Mouse (Mus musculus) MEL (cell line): Measurements from ENCODE around the gene Aldh3b2. TPM values are rescaled to one million over a fixed set of nuclear protein-coding genes. Genes with fewer than 3 reads are reported as not detected.

Source experiments
- DNase-seq: peaks from one replicate; pipeline ENCODE4 v3.0.0; 2011; ENCODE audit warnings: low read depth, low spot score
- H3K27ac ChIP-seq: 2 replicates; pipeline ENCODE4 v1.5.1; 2012; ENCODE audit warnings: low read depth, mild to moderate bottlenecking, control low read depth, low read length, moderate library complexity; ENCODE audit not compliant: control insufficient read depth
- H3K27me3 ChIP-seq, 2 experiments: fragments of 150-350 bp in 1 of 2; sonication (generic) in 1 of 2; 2 replicates each; pipeline ENCODE4 v1.6.1; 2012; ENCODE audit warnings: low read length in 2 of 2, mild to moderate bottlenecking in 2 of 2, improper control_type of control experiment in 1 of 2, moderate library complexity in 1 of 2; ENCODE audit not compliant: insufficient read depth in 2 of 2, control insufficient read depth in 1 of 2
- H3K36me3 ChIP-seq, 2 experiments: 2 replicates each; pipeline ENCODE4 v1.6.1; 2012 to 2014; ENCODE audit warnings: low read length in 2 of 2, improper control_type of control experiment in 1 of 2, inconsistent platforms in 1 of 2, mild to moderate bottlenecking in 1 of 2; ENCODE audit not compliant: insufficient read depth in 2 of 2, control insufficient read depth in 1 of 2
- H3K4me1 ChIP-seq, 2 experiments: fragments of 150-350 bp in 1 of 2; sonication (generic) in 1 of 2; 2 replicates each; pipeline ENCODE4 v1.6.1; 2012; ENCODE audit warnings: low read length in 2 of 2, improper control_type of control experiment in 1 of 2, mild to moderate bottlenecking in 1 of 2; ENCODE audit not compliant: insufficient read depth in 2 of 2, control insufficient read depth in 1 of 2
- H3K4me3 ChIP-seq, 2 experiments: fragments of 150-350 bp in 1 of 2; sonication (generic) in 1 of 2; 2 replicates each; pipeline ENCODE4 v1.5.1; 2012; ENCODE audit warnings: low read depth in 2 of 2, low read length in 2 of 2, mild to moderate bottlenecking in 2 of 2, moderate library complexity in 2 of 2, control low read depth in 1 of 2, improper control_type of control experiment in 1 of 2; ENCODE audit not compliant: control insufficient read depth in 1 of 2, insufficient read depth in 1 of 2
- H3K79me2 ChIP-seq: 2 replicates; pipeline ENCODE4 v1.6.1; 2012; ENCODE audit warnings: mild to moderate bottlenecking, low read length, moderate library complexity; ENCODE audit not compliant: control insufficient read depth, poor library complexity, insufficient read depth
- H3K9ac ChIP-seq: 2 replicates; pipeline ENCODE4 v1.6.1; 2012; ENCODE audit warnings: low read depth, mild to moderate bottlenecking, control low read depth, low read length, moderate library complexity; ENCODE audit not compliant: control insufficient read depth, poor library complexity, severe bottlenecking
- H3K9me3 ChIP-seq: fragments of 150-350 bp; sonication (generic); replicated peaks from 2 replicates; pipeline ENCODE4 v1.6.1; 2012; ENCODE audit warnings: mild to moderate bottlenecking, low read length, improper control_type of control experiment, moderate library complexity; ENCODE audit not compliant: insufficient read depth
- BHLHE40 ChIP-seq: IDR thresholded peaks from 2 replicates; pipeline ENCODE4 v1.6.1; 2012; ENCODE audit warnings: low read depth, mild to moderate bottlenecking, inconsistent platforms, low read length, improper control_type of control experiment, borderline replicate concordance
- CHD1 ChIP-seq: IDR thresholded peaks from 2 replicates; pipeline ENCODE4 v1.6.1; 2012; ENCODE audit warnings: low read depth, mild to moderate bottlenecking, inconsistent platforms, low read length, improper control_type of control experiment
- CTCF ChIP-seq, 3 experiments: IDR thresholded peaks in 2 of 3; conservative IDR thresholded peaks in 1 of 3; 2 replicates each; pipeline ENCODE4 v1.5.1; 2011 to 2012; ENCODE audit warnings: low read length in 3 of 3, low read depth in 2 of 3, mild to moderate bottlenecking in 2 of 3, improper control_type of control experiment in 1 of 3, inconsistent platforms in 1 of 3, mixed read lengths in 1 of 3, moderate library complexity in 1 of 3; ENCODE audit not compliant: control insufficient read depth in 1 of 3, insufficient read depth in 1 of 3, poor library complexity in 1 of 3, severe bottlenecking in 1 of 3
- E2F4 ChIP-seq: IDR thresholded peaks from 2 replicates; pipeline ENCODE4 v1.6.1; 2011; ENCODE audit warnings: low read depth, low read length, improper control_type of control experiment, borderline replicate concordance
- ELF1 ChIP-seq: IDR thresholded peaks from 2 replicates; pipeline ENCODE4 v1.6.1; 2014; ENCODE audit warnings: low read depth, mild to moderate bottlenecking, inconsistent platforms, low read length, improper control_type of control experiment, moderate library complexity
- HCFC1 ChIP-seq: IDR thresholded peaks from 2 replicates; pipeline ENCODE4 v1.6.1; 2012; ENCODE audit warnings: low read depth, mild to moderate bottlenecking, inconsistent platforms, low read length, improper control_type of control experiment, moderate library complexity
- KAT2A ChIP-seq: conservative IDR thresholded peaks from 2 replicates; pipeline ENCODE4 v1.6.1; 2012; ENCODE audit warnings: low read depth, low read length, improper control_type of control experiment, inconsistent platforms
- MAFK ChIP-seq: IDR thresholded peaks from 2 replicates; pipeline ENCODE4 v1.6.1; 2011; ENCODE audit warnings: low read depth, mild to moderate bottlenecking, low read length, improper control_type of control experiment, borderline replicate concordance
- MAX ChIP-seq: IDR thresholded peaks from 2 replicates; pipeline ENCODE4 v1.6.1; 2011; ENCODE audit warnings: low read length, improper control_type of control experiment
- MAZ ChIP-seq: IDR thresholded peaks from 2 replicates; pipeline ENCODE4 v1.6.1; 2012; ENCODE audit warnings: low read depth, mild to moderate bottlenecking, inconsistent platforms, low read length, improper control_type of control experiment
- MXI1 ChIP-seq: IDR thresholded peaks from 2 replicates; pipeline ENCODE4 v1.6.1; 2011; ENCODE audit warnings: mild to moderate bottlenecking, low read depth, low read length, improper control_type of control experiment
- NELFE ChIP-seq: IDR thresholded peaks from 2 replicates; pipeline ENCODE4 v1.6.1; 2011; ENCODE audit warnings: low read depth, low read length, improper control_type of control experiment
- NRF1 ChIP-seq: IDR thresholded peaks from 2 replicates; pipeline ENCODE4 v1.6.1; 2014; ENCODE audit warnings: low read depth, mild to moderate bottlenecking, inconsistent platforms, low read length, improper control_type of control experiment, moderate library complexity; ENCODE audit not compliant: poor library complexity, insufficient read depth, severe bottlenecking
- POLR2A ChIP-seq, 2 experiments: IDR thresholded peaks; 2 replicates each; pipeline ENCODE4 v1.6.1; 2011 to 2012; ENCODE audit warnings: low read length in 2 of 2, mild to moderate bottlenecking in 2 of 2, control low read depth in 1 of 2, improper control_type of control experiment in 1 of 2, low read depth in 1 of 2, moderate library complexity in 1 of 2; ENCODE audit not compliant: control insufficient read depth in 1 of 2, insufficient read depth in 1 of 2, poor library complexity in 1 of 2
- POLR2AphosphoS2 ChIP-seq: IDR thresholded peaks from 2 replicates; pipeline ENCODE4 v1.6.1; 2011; ENCODE audit warnings: low read length, improper control_type of control experiment
- RAD21 ChIP-seq: IDR thresholded peaks from 2 replicates; pipeline ENCODE4 v1.6.1; 2011; ENCODE audit warnings: mild to moderate bottlenecking, low read depth, low read length, improper control_type of control experiment
- RCOR1 ChIP-seq: IDR thresholded peaks from 2 replicates; pipeline ENCODE4 v1.6.1; 2012; ENCODE audit warnings: low read depth, mild to moderate bottlenecking, inconsistent platforms, low read length, improper control_type of control experiment
- SIN3A ChIP-seq: IDR thresholded peaks from 2 replicates; pipeline ENCODE4 v1.6.1; 2012; ENCODE audit warnings: low read length, improper control_type of control experiment, inconsistent platforms
- SMC3 ChIP-seq: IDR thresholded peaks from 2 replicates; pipeline ENCODE4 v1.6.1; 2011; ENCODE audit warnings: low read depth, low read length, improper control_type of control experiment
- TBP ChIP-seq: IDR thresholded peaks from 2 replicates; pipeline ENCODE4 v1.8.0; 2011; ENCODE audit warnings: low read depth, low read length, improper control_type of control experiment
- TCF12 ChIP-seq: IDR thresholded peaks from 2 replicates; pipeline ENCODE4 v1.6.1; 2014; ENCODE audit warnings: low read depth, mild to moderate bottlenecking, inconsistent platforms, low read length, improper control_type of control experiment, moderate library complexity
- USF1 ChIP-seq: IDR thresholded peaks from 2 replicates; pipeline ENCODE4 v1.6.1; 2014; ENCODE audit warnings: low read depth, mild to moderate bottlenecking, inconsistent platforms, low read length, improper control_type of control experiment, moderate library complexity
- ZKSCAN1 ChIP-seq: IDR thresholded peaks from 2 replicates; pipeline ENCODE4 v1.6.1; 2012; ENCODE audit warnings: low read depth, mild to moderate bottlenecking, inconsistent platforms, low read length, improper control_type of control experiment, moderate library complexity
- ZMIZ1 ChIP-seq: IDR thresholded peaks from 2 replicates; pipeline ENCODE4 v1.6.1; 2012; ENCODE audit warnings: low read depth, mild to moderate bottlenecking, inconsistent platforms, low read length, improper control_type of control experiment, moderate library complexity
- polyA plus RNA-seq, 2 experiments: library from polyadenylated mRNA; stranded (reverse) in 1 of 2; unstranded in 1 of 2; fragments of >175 nt in 1 of 2; fragments of >200 nt in 1 of 2; gene quantifications; 2 replicates each; pipeline versions ENCODE4 v1.2.1 to v1.2.4; 2012; ENCODE audit warnings: low replicate concordance in 2 of 2, low read depth in 1 of 2; ENCODE audit not compliant: insufficient read length in 2 of 2, insufficient read depth in 1 of 2, missing spikeins in 1 of 2
- total RNA-seq: library from RNA; depleted of rRNA; stranded (reverse); fragments of 300-350 nt; gene quantifications from 2 replicates; pipeline ENCODE4 v1.2.3, GENCODE M21; 2012

The Aldh3b2 gene
- total and polyA plus RNA-seq, 3 experiments = not detected

DNA sequence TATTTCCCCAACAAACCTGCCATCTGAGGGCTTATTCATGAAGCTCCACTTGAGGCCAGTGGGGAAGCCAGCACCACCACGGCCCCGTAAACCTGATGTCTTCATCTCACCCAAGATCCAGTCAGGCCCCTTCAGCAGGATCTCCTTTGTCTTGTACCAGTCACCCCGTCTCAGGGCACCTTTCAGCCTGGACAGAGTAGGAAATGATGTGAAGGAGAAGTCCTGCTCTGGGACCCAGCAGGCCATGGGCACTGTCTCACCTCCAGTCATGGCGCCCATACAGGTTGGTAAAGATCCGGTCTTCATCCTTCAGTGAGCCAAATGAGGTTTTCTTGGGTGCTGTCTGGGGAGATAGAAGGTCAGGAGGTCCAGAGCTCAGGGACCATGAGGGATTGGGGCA lies 39.0 kb downstream of the Aldh3b2 start (continued):
- TF ChIP-seq CHD1 = no peak
- TF ChIP-seq RCOR1 = no peak

GRCm38 (mm10) chr19:4012432-4013022 lies 40.4 kb downstream of the Aldh3b2 start, which contains the start of gene Ndufv1:
Gene Ndufv1, minus strand, starts transcription at chr19:4012806.
- H3K4me1 ChIP-seq = peaks cover 0 to 7% of the 10 kb centered on the region in 2 experiments; a peak in 2 of 4 replicates
- H3K27ac ChIP-seq = peak within 1 kb of the TSS; percentile 49
- H3K79me2 ChIP-seq = peaks cover 10% of the 10 kb centered on the region
- H3K36me3 ChIP-seq = peaks cover 0 to 8% of the 10 kb centered on the region in 2 experiments; a peak in 2 of 4 replicates
- TF ChIP-seq KAT2A = peak; percentile 94
- TF ChIP-seq BHLHE40 = peak; percentile 18; the same call in 1 of the 2 replicates
- TF ChIP-seq MAZ = peak; percentile 21; the same call in 1 of the 2 replicates
- TF ChIP-seq TBP = peak; percentile 66; the same call in 1 of the 2 replicates
- TF ChIP-seq SIN3A = peak; percentile 96
- no peak for TF ChIP-seq ZKSCAN1
- peak; percentile 61 for TF ChIP-seq USF1
- peak; percentile 77 for TF ChIP-seq POLR2AphosphoS2
- TF ChIP-seq SMC3 = peak; percentile 63
- TF ChIP-seq TCF12 = no peak
- TF ChIP-seq NELFE = peak; percentile 84
- no peak; the same call in 1 of the 2 replicates for TF ChIP-seq ZMIZ1
- TF ChIP-seq MAX = peak; percentile 82
- no peak for TF ChIP-seq MAFK
- no peak for TF ChIP-seq RCOR1
- TF ChIP-seq HCFC1 = peak; percentile 97
- TF ChIP-seq POLR2A (IDR thresholded peaks at IDR 0.05; ENCODE audit: control insufficient read depth in 1 of 2, insufficient read depth in 1 of 2, low read depth in 1 of 2, low read length in 2 of 2, poor library complexity in 1 of 2) = peak; percentile 74 to 92
- peak; percentile 93 for TF ChIP-seq ELF1
- TF ChIP-seq NRF1 = peak; percentile 82
- peak; percentile 91 for TF ChIP-seq MXI1
- peak; percentile 62; the same call in 1 of the 2 replicates for TF ChIP-seq E2F4
- peak; percentile 56 for TF ChIP-seq RAD21
- peak; percentile 70 to 91 (median 73) for TF ChIP-seq CTCF (IDR thresholded peaks at IDR 0.05 in 2 of 3, conservative IDR thresholded peaks at IDR 0.05 in 1 of 3; ENCODE audit: control insufficient read depth in 1 of 3, insufficient read depth in 1 of 3, low read depth in 2 of 3, low read length in 3 of 3, poor library complexity in 1 of 3, severe bottlenecking in 1 of 3)
- TF ChIP-seq, all 39 proteins: peak for 18
- peak within 1 kb of the TSS; percentile 78 for H3K9ac ChIP-seq
- no peaks in the 10 kb centered on the region for H3K9me3 ChIP-seq
- no peaks in the 10 kb centered on the region for H3K27me3 ChIP-seq
- H3K4me3 ChIP-seq = peak within 1 kb of the TSS; percentile 77 to 88
- DNase-seq = peak; percentile 99
